Mouse (Mus musculus) forebrain, embryonic 10.5 days (tissue): ENCODE data around the gene Rhou. TPM values are rescaled to one million over a fixed set of nuclear protein-coding genes. Genes with fewer than 3 reads are reported as not detected.

ENCODE experiments used
- DNase-seq: peaks from one replicate; pipeline ENCODE4 v3.0.0-alpha.2; 2017; ENCODE audit warnings: low spot score; ENCODE audit errors: extremely low spot score
- H3K27ac ChIP-seq: fragments of 300-500 bp; sonication (generic); 2 replicates; pipeline ENCODE4 v1.5.1; 2016; ENCODE audit warnings: mild to moderate bottlenecking
- H3K27me3 ChIP-seq: fragments of 300-500 bp; sonication (generic); 2 replicates; pipeline ENCODE4 v1.6.1; 2016; ENCODE audit warnings: mild to moderate bottlenecking; ENCODE audit not compliant: poor library complexity, severe bottlenecking
- H3K36me3 ChIP-seq: fragments of 300-500 bp; sonication (generic); replicated peaks from 2 replicates; pipeline ENCODE4 v1.6.1; 2016; ENCODE audit warnings: mild to moderate bottlenecking, moderate library complexity
- H3K4me1 ChIP-seq: fragments of 300-500 bp; sonication (generic); 2 replicates; pipeline ENCODE4 v1.6.1; 2016
- H3K4me3 ChIP-seq: fragments of 300-500 bp; sonication (generic); 2 replicates; pipeline ENCODE4 v1.5.1; 2016; ENCODE audit warnings: mild to moderate bottlenecking, moderate library complexity
- H3K9me3 ChIP-seq: fragments of 300-500 bp; sonication (generic); 2 replicates; pipeline ENCODE4 v1.6.1; 2016; ENCODE audit warnings: mild to moderate bottlenecking, moderate library complexity
- WGBS: fragments of 180-500 bp; shearing (Covaris S2); methylation state at CpG from one replicate; pipeline ENCODE4 v1.1.7; 2016; 5-methylcytosine and 5-hydroxymethylcytosine counted together
- polyA plus RNA-seq: library from polyadenylated mRNA; unstranded; fragments of >200 nt; fragmentation: Nextera tagmentation; extraction: Ambion mirVana; gene quantifications from 2 replicates; pipeline ENCODE4 v1.2.1, GENCODE M21; 2016

Rhou gene
- polyA plus RNA-seq, 1 experiment from 2014 or later: 6.0 TPM

- Histone ChIP-seq H3K36me3 (no peaks in the 10 kb centered on the region), H3K27me3 (0 out of 2 replicates have a peak, but pooled peaks cover 9% of the 10 kb centered on the region), H3K9me3 (no peaks in the 10 kb centered on the region; the same call in 1 of the 2 replicates), H3K27ac (peak overlapping the region; percentile 70), H3K4me1 (peaks cover 15% of the 10 kb centered on the region), H3K4me3 (peak overlapping the region; percentile 36)
- WGBS: 19% methylated on average over 18 of the region's 18 CpGs
- DNase-seq: peak; percentile 84
Observed at GRCm38 (mm10) chr8:123682073-123682761, 28.5 kb downstream of the Rhou start.

- H3K9me3 ChIP-seq: no peaks in the 10 kb centered on the region; the same call in 1 of the 2 replicates
- 0 out of 2 replicates have a peak, but pooled peaks cover 9% of the 10 kb centered on the region for H3K27me3 ChIP-seq
- no peak for DNase-seq
- H3K4me1 ChIP-seq: peaks cover 15% of the 10 kb centered on the region
- H3K36me3 ChIP-seq: no peaks in the 10 kb centered on the region
- no peak overlapping the region for H3K27ac ChIP-seq
- H3K4me3 ChIP-seq: 0 out of 2 replicates have a peak overlapping the region, but pooled peaks have one; percentile 36
- 61% methylated on average over 7 of the region's 7 CpGs for WGBS
Observed at GRCm38 (mm10) chr8:123683321-123683720, 29.6 kb downstream of the Rhou start.

DNA sequence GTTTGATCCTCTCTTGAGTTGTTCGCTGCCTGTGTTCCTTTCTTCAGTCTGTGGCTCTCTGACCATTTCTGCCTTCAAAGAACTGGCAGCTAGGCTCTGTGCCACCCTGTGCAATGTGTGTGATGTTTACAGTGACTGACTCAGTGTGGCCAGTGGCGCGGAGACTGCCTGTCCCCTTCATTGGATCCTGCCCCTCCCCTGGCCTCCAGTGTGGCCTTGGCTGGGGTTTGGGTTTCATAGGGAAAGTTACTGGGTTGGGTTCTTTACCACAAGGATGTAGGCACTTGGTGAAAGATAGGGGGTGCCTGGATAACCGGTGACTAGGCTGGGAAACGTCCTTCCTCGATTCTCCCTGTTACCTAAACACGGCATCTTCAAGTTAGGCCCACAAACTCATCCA lies 31.1 kb downstream of the Rhou start:
- H3K36me3 ChIP-seq: no peaks in the 10 kb centered on the region

DNA sequence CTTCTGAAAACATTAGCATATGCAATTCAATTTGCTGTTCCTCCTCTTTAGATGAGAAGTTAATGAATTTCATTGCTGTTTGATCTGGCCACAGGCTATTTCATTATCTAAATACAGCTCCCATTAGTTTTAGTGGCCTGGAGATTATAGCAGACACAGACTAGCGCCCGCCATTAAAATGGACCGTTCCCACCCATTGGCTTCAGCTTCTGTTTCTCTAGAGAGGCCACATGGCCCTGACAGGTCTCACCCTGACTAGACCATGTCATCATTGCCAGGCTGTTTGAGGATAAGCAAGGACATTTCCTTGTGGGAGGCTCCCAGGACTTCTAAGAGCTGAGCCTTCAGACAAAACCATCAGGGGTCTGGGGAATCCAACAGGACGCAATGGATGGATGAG lies 31.7 kb downstream of the Rhou start:
- DNase-seq: no peak
- peaks cover 15% of the 10 kb centered on the region for H3K4me1 ChIP-seq
- 89% methylated on average over 4 of the region's 4 CpGs for WGBS
- no peak overlapping the region for H3K27ac ChIP-seq
- H3K9me3 ChIP-seq: no peaks in the 10 kb centered on the region; the same call in 1 of the 2 replicates
- no peak overlapping the region for H3K4me3 ChIP-seq
- 0 out of 2 replicates have a peak, but pooled peaks cover 15% of the 10 kb centered on the region for H3K27me3 ChIP-seq
- no peaks in the 10 kb centered on the region for H3K36me3 ChIP-seq

More for the DNA sequence above, 31.1 kb downstream of the Rhou start:
- Histone ChIP-seq H3K27ac (no peak overlapping the region), H3K4me1 (peaks cover 15% of the 10 kb centered on the region), H3K4me3 (no peak overlapping the region), H3K9me3 (no peaks in the 10 kb centered on the region; the same call in 1 of the 2 replicates), H3K27me3 (0 out of 2 replicates have a peak, but pooled peaks cover 15% of the 10 kb centered on the region)
- DNase-seq: no peak
- WGBS: 91% methylated on average over 7 of the region's 7 CpGs

- peaks cover 5% of the 10 kb centered on the region for H3K4me1 ChIP-seq
- DNase-seq: no peak
- WGBS: 68% methylated on average over 4 of the region's 4 CpGs
- no peak overlapping the region for H3K27ac ChIP-seq
- H3K9me3 ChIP-seq: no peaks in the 10 kb centered on the region
- 0 out of 2 replicates have a peak, but pooled peaks cover 15% of the 10 kb centered on the region for H3K27me3 ChIP-seq
- no peak overlapping the region for H3K4me3 ChIP-seq
- no peaks in the 10 kb centered on the region for H3K36me3 ChIP-seq
Observed at GRCm38 (mm10) chr8:123687826-123688225, 34.1 kb downstream of the Rhou start.

DNA sequence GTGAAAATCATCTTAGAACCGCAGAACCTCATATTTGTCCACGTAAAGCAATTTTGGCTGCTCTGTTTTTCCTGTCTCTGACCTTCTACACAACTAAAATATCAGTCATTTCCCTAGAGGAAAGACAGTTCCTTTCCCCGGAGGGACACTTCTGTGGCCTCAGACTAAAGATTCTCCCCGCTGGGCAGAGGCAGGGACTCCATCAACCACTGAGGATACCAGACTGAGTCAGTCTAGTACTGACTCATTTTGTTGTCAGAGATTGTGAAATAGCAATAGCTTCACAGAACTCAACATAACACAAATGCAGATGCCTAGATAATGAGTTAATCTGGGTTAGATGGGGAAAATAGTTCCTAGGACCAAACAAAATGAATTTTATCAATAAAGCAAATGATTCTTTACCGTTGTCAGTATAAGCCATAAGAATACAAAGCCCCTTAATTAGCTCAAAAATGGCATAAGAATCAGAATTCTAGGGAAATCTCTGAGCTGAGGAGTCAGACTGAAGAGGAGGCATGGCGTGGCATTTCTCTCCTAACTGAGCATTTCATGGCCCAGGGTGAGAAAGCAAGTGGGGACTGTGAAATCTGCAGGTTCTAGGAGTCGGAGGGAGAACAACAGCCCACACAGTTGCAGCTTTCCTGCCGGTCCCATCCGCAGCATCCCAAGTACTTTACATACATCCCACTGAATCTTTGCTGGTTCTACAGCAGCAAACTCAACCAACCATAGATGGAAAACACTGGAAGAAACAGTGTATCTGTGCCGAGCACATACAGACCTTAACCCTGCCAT lies 38.6 kb downstream of the Rhou start:
- no peak overlapping the region for H3K4me3 ChIP-seq
- 0 out of 2 replicates have a peak, but pooled peaks cover 6% of the 10 kb centered on the region for H3K27me3 ChIP-seq
- H3K36me3 ChIP-seq: no peaks in the 10 kb centered on the region
- no peak for DNase-seq
- no peak overlapping the region for H3K27ac ChIP-seq
- H3K4me1 ChIP-seq: no peaks in the 10 kb centered on the region
- H3K9me3 ChIP-seq: no peaks in the 10 kb centered on the region
- WGBS: 88% methylated on average over 10 of the region's 10 CpGs

GRCm38 (mm10) chr8:123696167-123696566 lies 42.4 kb downstream of the Rhou start:
- Histone ChIP-seq H3K4me3 (no peak overlapping the region), H3K9me3 (no peaks in the 10 kb centered on the region), H3K4me1 (peaks cover 17% of the 10 kb centered on the region), H3K27me3 (peaks cover 5% of the 10 kb centered on the region; the same call in 1 of the 2 replicates), H3K27ac (no peak overlapping the region), H3K36me3 (no peaks in the 10 kb centered on the region)
- WGBS: 84% methylated on average over 9 of the region's 9 CpGs
- no peak for DNase-seq

DNA sequence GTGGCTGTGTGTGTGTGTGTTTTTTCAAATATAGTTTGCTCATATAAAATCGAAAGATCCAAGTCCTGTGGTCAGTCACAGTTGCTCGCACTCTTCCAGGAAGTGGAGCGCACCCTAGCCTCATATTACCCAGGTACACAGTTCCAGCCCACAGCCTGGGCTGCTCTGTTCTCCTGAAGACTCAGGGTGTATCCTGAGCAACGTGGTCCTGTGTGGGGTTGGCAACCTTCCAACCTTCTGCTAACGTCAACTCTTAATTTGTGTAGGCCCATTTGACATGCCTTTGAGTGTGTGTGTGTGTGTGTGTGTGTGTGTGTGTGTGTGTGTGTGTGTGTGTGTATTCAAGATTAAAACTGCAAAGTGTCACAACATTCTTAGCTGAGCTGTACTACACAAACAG lies 43.6 kb downstream of the Rhou start:
- Histone ChIP-seq H3K9me3 (no peaks in the 10 kb centered on the region), H3K4me3 (no peak overlapping the region), H3K27ac (no peak overlapping the region), H3K27me3 (peaks cover 5% of the 10 kb centered on the region; the same call in 1 of the 2 replicates), H3K4me1 (peaks cover 28% of the 10 kb centered on the region), H3K36me3 (no peaks in the 10 kb centered on the region)
- no peak for DNase-seq
- WGBS: 88% methylated on average over 5 of the region's 5 CpGs

- 63% methylated on average over 12 of the region's 12 CpGs for WGBS
- Histone ChIP-seq H3K36me3 (no peaks in the 10 kb centered on the region), H3K4me1 (peaks cover 34% of the 10 kb centered on the region), H3K27ac (peak overlapping the region; percentile 27; the same call in 1 of the 2 replicates), H3K9me3 (no peaks in the 10 kb centered on the region), H3K4me3 (no peak overlapping the region), H3K27me3 (peaks cover 5% of the 10 kb centered on the region; the same call in 1 of the 2 replicates)
- DNase-seq: no peak
Observed at GRCm38 (mm10) chr8:123700399-123701070, 46.8 kb downstream of the Rhou start.

DNA sequence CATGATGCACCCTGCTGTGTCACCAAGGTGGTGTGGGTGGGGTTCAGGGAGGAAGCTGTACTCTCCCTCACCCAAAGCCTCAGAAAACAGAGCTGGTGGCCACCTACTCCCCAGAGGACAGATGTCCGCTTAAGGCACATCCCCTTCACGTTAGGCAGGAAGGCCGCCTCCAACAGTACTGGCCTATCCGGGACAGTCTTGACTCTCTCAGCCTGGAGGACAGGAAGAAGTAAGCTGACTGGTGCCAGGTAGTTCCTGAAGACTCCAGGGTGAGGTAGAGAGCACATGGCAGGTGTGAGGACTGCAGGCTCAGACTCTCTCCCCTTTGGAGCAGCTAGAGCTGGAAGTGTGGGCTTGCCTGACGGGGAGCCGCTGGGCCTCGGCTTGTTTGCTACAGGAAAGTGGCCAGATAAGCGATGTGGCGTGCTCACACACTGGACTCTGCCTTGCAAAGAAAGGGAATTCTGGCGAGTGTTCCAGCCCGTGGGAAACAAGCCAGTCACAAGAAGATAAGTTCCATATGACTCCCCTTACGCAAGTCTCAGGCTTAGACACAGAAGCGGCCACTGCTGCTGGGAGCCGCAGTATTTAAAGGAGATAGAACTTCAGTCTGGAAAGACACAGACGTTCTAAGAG lies 48.3 kb downstream of the Rhou start:
- no peak for DNase-seq
- H3K27me3 ChIP-seq: peaks cover 5% of the 10 kb centered on the region; the same call in 1 of the 2 replicates
- no peaks in the 10 kb centered on the region for H3K9me3 ChIP-seq
- peak overlapping the region; percentile 27 for H3K27ac ChIP-seq
- H3K4me1 ChIP-seq: peaks cover 34% of the 10 kb centered on the region
- 81% methylated on average over 15 of the region's 15 CpGs for WGBS
- no peak overlapping the region for H3K4me3 ChIP-seq
- no peaks in the 10 kb centered on the region for H3K36me3 ChIP-seq

- Histone ChIP-seq H3K9me3 (no peaks in the 10 kb centered on the region), H3K36me3 (no peaks in the 10 kb centered on the region), H3K27me3 (no peaks in the 10 kb centered on the region), H3K27ac (no peak overlapping the region), H3K4me3 (no peak overlapping the region), H3K4me1 (peaks cover 25% of the 10 kb centered on the region)
- WGBS: 82% methylated on average over 5 of the region's 5 CpGs
- no peak for DNase-seq
Observed at GRCm38 (mm10) chr8:123705376-123705775, 51.6 kb downstream of the Rhou start.

DNA sequence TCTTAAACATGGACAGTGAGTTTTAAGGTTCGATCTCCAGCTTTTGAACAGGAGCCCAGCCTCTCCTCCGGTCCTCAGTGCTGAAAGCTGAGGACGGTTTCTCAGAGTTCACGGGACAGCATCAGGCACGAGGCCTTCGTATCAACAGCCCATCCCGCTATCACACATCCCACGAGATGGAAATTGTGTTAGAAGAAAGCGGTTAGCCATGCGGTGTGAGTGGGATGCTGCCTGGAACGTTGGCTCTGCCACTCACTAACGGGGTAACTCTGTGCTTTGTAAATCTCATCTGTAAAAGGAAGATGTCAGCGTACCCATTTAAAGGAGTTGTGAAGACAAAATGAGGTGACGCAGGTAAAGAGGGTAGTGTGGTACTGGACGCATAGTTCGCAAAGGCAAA lies 53.4 kb downstream of the Rhou start:
- Histone ChIP-seq H3K27ac (no peak overlapping the region), H3K4me3 (no peak overlapping the region), H3K4me1 (peaks cover 7% of the 10 kb centered on the region), H3K27me3 (no peaks in the 10 kb centered on the region), H3K9me3 (no peaks in the 10 kb centered on the region), H3K36me3 (no peaks in the 10 kb centered on the region)
- no peak for DNase-seq
- whole genome bisulfite sequencing: 92% methylated on average over 16 of the region's 16 CpGs
